Mouse (Mus musculus) kidney, adult 2 months (tissue): Measurements from ENCODE around the gene Tfcp2.

ENCODE experiments used
- CTCF ChIP-seq: fragments of 200-500 bp; conservative IDR thresholded peaks from 2 replicates; pipeline ENCODE4 v1.5.1; 2011; ENCODE audit warnings: low read depth, mild to moderate bottlenecking, control low read depth, low read length, moderate library complexity, mixed read lengths; ENCODE audit not compliant: insufficient read depth, insufficient read length
- POLR2A ChIP-seq: fragments of 200-500 bp; IDR thresholded peaks from one replicate; pipeline ENCODE4 v1.6.1; 2011; ENCODE audit warnings: low read depth, low read length, control low read depth

GRCm38 (mm10) chr15:100599276-100600046 lies 47.7 kb upstream of the Tfcp2 start, which contains the start of gene Pou6f1:
- TF ChIP-seq CTCF (no peak), POLR2A (no peak)
